Mouse (Mus musculus): ENCODE measurements around the gene Hist1h4c.

GRCm38 (mm10) chr13:23708654-23709053, 10.4 kb upstream of the Hist1h4c start:
- TF ChIP-seq CTCF (IDR thresholded peaks at IDR 0.05; ENCODE audit: low read depth) (no peak), EP300 (optimal IDR thresholded peaks at IDR 0.05) (no peak)
